In the genomic region with DNA sequence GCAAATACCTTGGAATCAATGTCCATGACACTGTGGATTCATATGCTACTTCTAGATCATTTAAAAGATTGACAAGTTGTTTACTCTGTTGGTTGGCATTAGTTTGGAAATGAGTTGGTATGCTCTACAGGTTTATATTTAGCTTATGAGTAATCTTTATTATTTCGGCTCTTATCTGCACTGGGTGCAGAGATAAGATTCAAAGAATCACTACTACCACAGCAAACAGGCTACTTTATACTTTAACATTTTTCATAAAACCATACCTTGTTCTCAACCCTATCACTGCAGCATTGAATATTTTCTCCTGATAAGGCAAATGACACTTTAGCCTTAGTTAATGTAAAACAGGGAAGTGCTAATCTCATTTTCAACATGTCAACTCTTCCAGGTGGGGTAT, we compare ENCODE assay signal across 18 mouse cellular contexts.
"Had no signal": no experiment of that assay in that cellular context is flagged by ENCODE, and none has a peak within 500 bp of the region (broad histone marks: within the 10 kb centered on the region; RNA-seq: fewer than 3 reads in every experiment).

No protein-coding gene starts in this region.

- H3K9ac ChIP-seq: lung, embryonic 14.5 days; midbrain, embryonic 12.5 days; neural tube, embryonic 13.5 days; neural tube, embryonic 15.5 days had no signal

- ATAC-seq: midbrain, embryonic 16.5 days had no signal

- H3K4me2 ChIP-seq: lung, embryonic 14.5 days; midbrain, embryonic 12.5 days; neural tube, embryonic 13.5 days; neural tube, embryonic 15.5 days had no signal

- H3K4me3 ChIP-seq: midbrain, embryonic 10.5 days; midbrain, embryonic 12.5 days; myocyte; neural tube, embryonic 13.5 days; neural tube, embryonic 15.5 days had no signal

- H3K9me3 ChIP-seq: midbrain, embryonic 10.5 days; midbrain, embryonic 12.5 days; neural tube, embryonic 13.5 days; neural tube, embryonic 15.5 days had no signal

- DNase-seq: lung, adult 18-20 months; lung, embryonic 14.5 days; lung, postnatal 10 days; lung, postnatal 4 days; retina, postnatal 1 day; right cerebral cortex, adult 18-20 months; right cerebral cortex, postnatal 25 days; right cerebral cortex, postnatal 4 days; spleen, adult 18-20 months; thymus, adult 18-20 months; thymus, postnatal 14 days; thymus, postnatal 36 days had no signal

- H3K27me3 ChIP-seq: midbrain, embryonic 12.5 days; neural tube, embryonic 13.5 days; neural tube, embryonic 15.5 days had no signal

- H3K36me3 ChIP-seq: midbrain, embryonic 10.5 days; midbrain, embryonic 12.5 days; neural tube, embryonic 13.5 days; neural tube, embryonic 15.5 days had no signal
